ENCODE assay signal across 11 mouse cellular contexts in genomic region chr5:3515477-3515876, GRCm38 (mm10).
"Had no signal": no experiment of that assay in that cellular context is flagged by ENCODE, and none has a peak within 500 bp of the region (broad histone marks: within the 10 kb centered on the region; RNA-seq: fewer than 3 reads in every experiment).

No protein-coding gene starts in this region.

- H3K9me3 ChIP-seq: kidney, embryonic 15.5 days; limb, embryonic 10.5 days; midbrain, embryonic 15.5 days had no signal

- H3K36me3 ChIP-seq: kidney, embryonic 15.5 days; midbrain, embryonic 15.5 days had no signal

- H3K27me3 ChIP-seq: kidney, embryonic 15.5 days; midbrain, embryonic 15.5 days had no signal

- H3K4me2 ChIP-seq: kidney, embryonic 15.5 days; midbrain, embryonic 11.5 days; midbrain, embryonic 15.5 days had no signal

- ATAC-seq: inflammation-experienced regulatory T-cells, adult 6 months; midbrain, embryonic 15.5 days had no signal

- DNase-seq: kidney, postnatal 14 days; lung, adult 18-20 months; right cerebral cortex, adult 18-20 months; right cerebral cortex, postnatal 25 days; thymus, postnatal 36 days had no signal

- H3K27ac ChIP-seq: kidney, embryonic 15.5 days; left cerebral cortex, adult 2 months; limb, embryonic 10.5 days; midbrain, embryonic 15.5 days had no signal

- H3K4me1 ChIP-seq: midbrain, embryonic 15.5 days had no signal

- H3K4me3 ChIP-seq: kidney, embryonic 15.5 days; left cerebral cortex, adult 2 months; limb, embryonic 10.5 days; midbrain, embryonic 15.5 days had no signal

- H3K9ac ChIP-seq: kidney, embryonic 15.5 days; midbrain, embryonic 15.5 days had no signal
